Mouse (Mus musculus): Measurements from ENCODE around the gene Gm49394. TPM values are rescaled to one million over a fixed set of nuclear protein-coding genes. Genes with fewer than 3 reads are reported as not detected.

The Gm49394 gene
- polyA plus RNA-seq, 1 experiment from 2014 or later, result 0.04 TPM

DNA sequence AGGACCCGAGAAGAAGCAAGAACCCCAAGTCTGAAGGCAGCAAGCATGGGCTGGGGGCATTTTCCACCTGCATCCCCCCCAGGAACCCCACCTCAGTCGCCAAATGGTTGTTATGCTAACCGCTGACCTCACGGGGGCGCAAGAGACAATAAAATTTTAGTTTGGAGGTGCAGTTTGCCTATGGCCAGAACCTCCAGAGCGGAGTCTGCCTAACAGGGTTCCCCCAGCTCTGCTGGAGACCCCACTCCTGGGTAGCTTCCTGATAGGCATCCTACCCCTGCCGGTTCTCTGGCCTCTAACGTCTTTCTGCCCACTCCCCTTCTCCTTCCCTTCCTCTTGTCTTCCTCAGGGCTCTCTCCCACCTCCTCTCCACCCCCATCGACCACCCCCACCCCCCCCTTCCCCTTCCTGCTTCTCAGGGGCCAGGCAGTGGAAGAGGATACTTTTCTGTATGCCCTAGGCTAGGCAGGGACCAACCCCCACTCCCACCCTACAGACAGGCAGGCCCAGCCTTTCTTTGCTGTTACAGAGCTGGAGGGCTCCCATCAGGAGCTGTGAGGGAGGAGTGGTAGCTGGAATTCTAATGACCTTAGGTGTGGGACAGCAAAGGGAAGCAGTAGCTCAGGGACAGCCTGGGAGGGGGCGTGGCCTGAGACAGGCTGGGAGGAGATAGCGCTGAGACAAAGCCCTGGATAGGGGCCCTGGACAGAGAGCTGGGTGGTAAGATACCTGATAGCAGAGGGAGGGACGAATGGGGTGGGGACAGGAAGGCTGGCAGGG, 58.9 kb downstream of the Gm49394 start:
- ATAC-seq (replicated peaks), result peak; percentile 80
- H3K9me3 ChIP-seq, result no peaks in the 10 kb centered on the region
- no peaks in the 10 kb centered on the region for H3K36me3 ChIP-seq
- no peak overlapping the region; the same call in 1 of the 2 replicates for H3K4me3 ChIP-seq
- no peak overlapping the region for H3K9ac ChIP-seq (replicated peaks)
- H3K4me1 ChIP-seq, result peaks cover 8% of the 10 kb centered on the region
- H3K27ac ChIP-seq (replicated peaks), result 0 out of 2 replicates have a peak overlapping the region, but pooled peaks have one; percentile 4
- H3K4me2 ChIP-seq (replicated peaks), result peak overlapping the region; percentile 26
- no peaks in the 10 kb centered on the region for H3K27me3 ChIP-seq
- WGBS, result 3% methylated on average over 12 of the region's 12 CpGs

DNA sequence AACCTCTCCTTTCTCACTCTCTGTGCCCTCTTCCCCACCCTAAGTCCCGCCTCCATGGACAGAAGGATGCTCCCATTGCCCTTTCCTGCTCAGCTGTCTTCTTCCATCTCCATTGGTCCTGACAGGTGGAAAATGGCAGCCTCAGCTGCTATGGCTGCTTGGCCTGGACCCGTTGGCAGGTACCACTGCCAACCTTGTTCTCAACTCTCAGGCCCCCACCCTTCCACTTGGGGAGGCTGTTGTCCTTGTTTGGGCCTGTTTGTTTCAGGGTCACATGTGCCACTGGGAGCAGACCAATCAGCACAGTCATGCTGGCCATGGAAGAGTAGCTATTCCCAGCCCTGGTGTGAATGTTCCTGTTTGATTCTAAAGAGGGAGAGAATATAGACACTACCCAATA, 68.8 kb downstream of the Gm49394 start:
- Histone ChIP-seq H3K4me1 (no peaks in the 10 kb centered on the region), H3K4me3 (no peak overlapping the region), H3K9ac (replicated peaks) (no peak overlapping the region), H3K36me3 (no peaks in the 10 kb centered on the region), H3K27me3 (no peaks in the 10 kb centered on the region), H3K27ac (replicated peaks) (no peak overlapping the region), H3K4me2 (replicated peaks) (no peak overlapping the region), H3K9me3 (no peaks in the 10 kb centered on the region)
- 93% methylated on average over 2 of the region's 2 CpGs for WGBS
- no peak for ATAC-seq (replicated peaks)

MicroRNAs encoded within 50 kb of the gene (microRNA counts, 519-probe panel; counts per million panel counts)
- microRNA mmu-miR-483, result 1,989 counts per million, percentile 23 among the panel's probes with 10 or more counts

Small RNA genes within 50 kb of the gene (microRNA-seq; reads per million reads assigned to microRNA genes)
- gene Mir483, result 90.7 reads per million, percentile 53 among the genes with 10 or more reads in this experiment

Other genes starting within 250 kb of the Gm49394 start
- gene Syt8, start 235.1 kb downstream of the Gm49394 start, polyA plus RNA-seq (2015; fragmentation: Nextera tagmentation; extraction: Ambion mirVana), result not detected in 2 replicates
- gene Tnni2, start 228.1 kb downstream of the Gm49394 start, polyA plus RNA-seq (2015; fragmentation: Nextera tagmentation; extraction: Ambion mirVana), result 0.73 and 0.93 TPM in 2 replicates
- 3.6 and 4.2 TPM in 2 replicates for gene Lsp1, start 209.1 kb downstream of the Gm49394 start, polyA plus RNA-seq (2015; fragmentation: Nextera tagmentation; extraction: Ambion mirVana)
- gene Tnnt3, start 171.1 kb downstream of the Gm49394 start, polyA plus RNA-seq (2015; fragmentation: Nextera tagmentation; extraction: Ambion mirVana), result 0.98 TPM in 1 of 2 replicates, not detected in the other
- 20.1 and 22.4 TPM in 2 replicates for gene Mrpl23, start 137.3 kb downstream of the Gm49394 start, polyA plus RNA-seq (2015; fragmentation: Nextera tagmentation; extraction: Ambion mirVana)
- 60.0 and 64.7 TPM in 2 replicates for gene Igf2, start 3.1 kb downstream of the Gm49394 start, polyA plus RNA-seq (2015; fragmentation: Nextera tagmentation; extraction: Ambion mirVana)
- 0.94 TPM in 1 of 2 replicates, not detected in the other for gene Ins2, start 73.4 kb upstream of the Gm49394 start, polyA plus RNA-seq (2015; fragmentation: Nextera tagmentation; extraction: Ambion mirVana)

All from forebrain, embryonic 15.5 days (tissue).